Mouse (Mus musculus): ENCODE results near the gene Slc46a1. TPM values are rescaled to one million over a fixed set of nuclear protein-coding genes. Genes with fewer than 3 reads are reported as not detected.
A peak's percentile ranks its signal among the peaks of the same experiment; 100 is the strongest.

The Slc46a1 gene
- polyA plus RNA-seq, 1 experiment = 93.2 TPM

DNA sequence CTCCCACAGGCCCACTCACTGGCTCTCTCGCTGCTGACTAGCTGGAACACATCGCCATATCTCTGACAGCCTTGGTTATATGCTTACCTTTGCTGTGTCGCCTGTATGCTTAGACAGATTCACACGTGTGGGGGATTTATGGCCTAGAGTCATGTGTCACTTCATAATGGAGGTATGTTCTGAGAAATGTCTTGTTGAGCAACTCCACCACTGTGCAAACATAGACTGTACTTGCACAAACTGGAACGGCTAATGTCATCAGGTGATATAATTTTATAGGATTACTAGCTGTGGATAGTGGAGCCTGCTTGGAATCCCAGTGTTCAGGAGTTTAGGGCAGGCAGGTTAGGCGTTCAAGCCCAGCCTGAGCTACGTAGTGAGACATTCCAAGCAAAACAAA lies 28.3 kb upstream of the Slc46a1 start:
- Histone ChIP-seq H3K27me3 (replicated peaks; ENCODE audit: control insufficient read depth, insufficient read depth, low read length) (no peaks in the 10 kb centered on the region), H3K36me3 (ENCODE audit: control insufficient read depth, insufficient read depth, low read length) (no peaks in the 10 kb centered on the region), H3K27ac (ENCODE audit: insufficient read depth, low read depth, low read length) (no peak overlapping the region), H3K4me3 (ENCODE audit: insufficient read depth, low read depth, low read length) (no peak overlapping the region), H3K4me1 (ENCODE audit: control insufficient read depth, insufficient read depth, low read length) (no peaks in the 10 kb centered on the region)
- 90% methylated on average over 7 of the region's 7 CpGs for WGBS
- no peak for DNase-seq
- TF ChIP-seq POLR2A (IDR thresholded peaks at IDR 0.05; ENCODE audit: low read depth, low read length) (no peak), CTCF (conservative IDR thresholded peaks at IDR 0.05; ENCODE audit: insufficient read depth, insufficient read length, low read depth, low read length) (no peak)

DNA sequence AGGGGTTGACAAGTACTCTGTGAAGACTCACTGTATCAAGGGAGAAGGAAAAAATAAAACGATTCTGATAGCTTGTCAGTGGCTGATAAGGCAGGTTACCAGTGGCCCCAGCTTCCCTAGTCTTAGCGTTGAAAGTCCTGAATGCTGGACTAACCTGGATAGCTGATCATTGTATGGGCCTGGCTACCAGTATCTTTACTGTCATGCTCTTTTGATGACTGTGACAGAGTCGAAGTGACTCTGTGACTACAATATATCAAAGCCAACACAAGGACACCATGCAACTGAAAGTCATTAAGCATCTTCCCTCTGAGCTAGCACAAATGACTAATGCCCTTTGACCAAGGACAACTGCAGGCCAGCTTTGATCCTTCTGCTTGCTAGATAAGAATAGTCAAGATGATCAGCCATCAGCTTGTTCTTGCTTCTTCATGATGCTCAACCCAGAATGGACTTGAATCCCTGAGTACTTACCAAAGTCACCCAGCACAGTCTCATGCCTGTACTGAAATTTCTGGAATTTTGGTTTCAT lies 27.0 kb upstream of the Slc46a1 start:
- no peaks in the 10 kb centered on the region for H3K36me3 ChIP-seq (ENCODE audit: control insufficient read depth, insufficient read depth, low read length)
- no peak overlapping the region for H3K27ac ChIP-seq (ENCODE audit: insufficient read depth, low read depth, low read length)
- H3K4me1 ChIP-seq (ENCODE audit: control insufficient read depth, insufficient read depth, low read length) = no peaks in the 10 kb centered on the region
- no peak overlapping the region for H3K4me3 ChIP-seq (ENCODE audit: insufficient read depth, low read depth, low read length)
- 79% methylated on average over 3 of the region's 3 CpGs for WGBS
- no peak for DNase-seq
- no peaks in the 10 kb centered on the region for H3K27me3 ChIP-seq (replicated peaks; ENCODE audit: control insufficient read depth, insufficient read depth, low read length)
- TF ChIP-seq POLR2A (IDR thresholded peaks at IDR 0.05; ENCODE audit: low read depth, low read length) = no peak

GRCm38 (mm10) chr11:78443115-78443514 lies 22.4 kb upstream of the Slc46a1 start:
- H3K27me3 ChIP-seq (replicated peaks; ENCODE audit: control insufficient read depth, insufficient read depth, low read length) = no peaks in the 10 kb centered on the region
- H3K27ac ChIP-seq (ENCODE audit: insufficient read depth, low read depth, low read length) = no peak overlapping the region
- no peak overlapping the region for H3K4me3 ChIP-seq (ENCODE audit: insufficient read depth, low read depth, low read length)
- TF ChIP-seq POLR2A (IDR thresholded peaks at IDR 0.05; ENCODE audit: low read depth, low read length) (no peak), CTCF (conservative IDR thresholded peaks at IDR 0.05; ENCODE audit: insufficient read depth, insufficient read length, low read depth, low read length) (no peak)
- WGBS = 86% methylated on average over 5 of the region's 5 CpGs
- DNase-seq = no peak
- H3K36me3 ChIP-seq (ENCODE audit: control insufficient read depth, insufficient read depth, low read length) = no peaks in the 10 kb centered on the region
- no peaks in the 10 kb centered on the region for H3K4me1 ChIP-seq (ENCODE audit: control insufficient read depth, insufficient read depth, low read length)

GRCm38 (mm10) chr11:78447168-78447567 lies 18.3 kb upstream of the Slc46a1 start:
- WGBS = 87% methylated on average over 3 of the region's 3 CpGs
- DNase-seq = no peak
- no peak overlapping the region for H3K4me3 ChIP-seq (ENCODE audit: insufficient read depth, low read depth, low read length)
- no peaks in the 10 kb centered on the region for H3K4me1 ChIP-seq (ENCODE audit: control insufficient read depth, insufficient read depth, low read length)
- H3K36me3 ChIP-seq (ENCODE audit: control insufficient read depth, insufficient read depth, low read length) = no peaks in the 10 kb centered on the region
- H3K27me3 ChIP-seq (replicated peaks; ENCODE audit: control insufficient read depth, insufficient read depth, low read length) = no peaks in the 10 kb centered on the region
- TF ChIP-seq POLR2A (IDR thresholded peaks at IDR 0.05; ENCODE audit: low read depth, low read length) = no peak
- TF ChIP-seq CTCF (conservative IDR thresholded peaks at IDR 0.05; ENCODE audit: insufficient read depth, insufficient read length, low read depth, low read length) = no peak
- no peak overlapping the region for H3K27ac ChIP-seq (ENCODE audit: insufficient read depth, low read depth, low read length)

DNA sequence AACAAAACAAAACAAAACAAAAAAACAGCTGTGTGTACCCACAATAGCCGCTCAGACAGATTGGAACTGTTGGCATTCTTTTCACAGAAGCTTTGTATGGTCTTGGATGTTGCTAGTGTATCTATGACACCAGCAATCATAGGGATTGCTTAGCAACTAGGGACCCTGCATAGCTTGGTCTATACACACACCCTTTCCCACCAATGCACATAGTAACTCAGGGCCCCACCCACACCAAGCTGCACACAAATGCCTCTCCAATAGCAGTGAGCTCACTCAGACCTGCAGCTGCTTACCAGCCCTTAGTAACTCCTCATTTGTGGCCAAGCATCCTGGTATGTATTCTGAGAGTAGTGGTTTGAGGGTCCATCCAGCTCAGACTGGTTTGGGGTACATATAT lies 17.3 kb upstream of the Slc46a1 start:
- Histone ChIP-seq H3K36me3 (ENCODE audit: control insufficient read depth, insufficient read depth, low read length) (no peaks in the 10 kb centered on the region), H3K27ac (ENCODE audit: insufficient read depth, low read depth, low read length) (no peak overlapping the region), H3K4me1 (ENCODE audit: control insufficient read depth, insufficient read depth, low read length) (no peaks in the 10 kb centered on the region), H3K4me3 (ENCODE audit: insufficient read depth, low read depth, low read length) (no peak overlapping the region), H3K27me3 (replicated peaks; ENCODE audit: control insufficient read depth, insufficient read depth, low read length) (no peaks in the 10 kb centered on the region)
- 91% methylated on average over 1 of the region's 1 CpGs for WGBS
- DNase-seq = no peak
- no peak for TF ChIP-seq CTCF (conservative IDR thresholded peaks at IDR 0.05; ENCODE audit: insufficient read depth, insufficient read length, low read depth, low read length)
- TF ChIP-seq POLR2A (IDR thresholded peaks at IDR 0.05; ENCODE audit: low read depth, low read length) = no peak

GRCm38 (mm10) chr11:78450337-78450736 lies 15.2 kb upstream of the Slc46a1 start:
- no peak for DNase-seq
- WGBS = 32% methylated on average over 2 of the region's 2 CpGs
- H3K27ac ChIP-seq (ENCODE audit: insufficient read depth, low read depth, low read length) = no peak overlapping the region
- no peak overlapping the region for H3K4me3 ChIP-seq (ENCODE audit: insufficient read depth, low read depth, low read length)
- no peaks in the 10 kb centered on the region for H3K4me1 ChIP-seq (ENCODE audit: control insufficient read depth, insufficient read depth, low read length)
- no peaks in the 10 kb centered on the region for H3K36me3 ChIP-seq (ENCODE audit: control insufficient read depth, insufficient read depth, low read length)
- TF ChIP-seq POLR2A (IDR thresholded peaks at IDR 0.05; ENCODE audit: low read depth, low read length) (no peak), CTCF (conservative IDR thresholded peaks at IDR 0.05; ENCODE audit: insufficient read depth, insufficient read length, low read depth, low read length) (no peak)
- H3K27me3 ChIP-seq (replicated peaks; ENCODE audit: control insufficient read depth, insufficient read depth, low read length) = no peaks in the 10 kb centered on the region

DNA sequence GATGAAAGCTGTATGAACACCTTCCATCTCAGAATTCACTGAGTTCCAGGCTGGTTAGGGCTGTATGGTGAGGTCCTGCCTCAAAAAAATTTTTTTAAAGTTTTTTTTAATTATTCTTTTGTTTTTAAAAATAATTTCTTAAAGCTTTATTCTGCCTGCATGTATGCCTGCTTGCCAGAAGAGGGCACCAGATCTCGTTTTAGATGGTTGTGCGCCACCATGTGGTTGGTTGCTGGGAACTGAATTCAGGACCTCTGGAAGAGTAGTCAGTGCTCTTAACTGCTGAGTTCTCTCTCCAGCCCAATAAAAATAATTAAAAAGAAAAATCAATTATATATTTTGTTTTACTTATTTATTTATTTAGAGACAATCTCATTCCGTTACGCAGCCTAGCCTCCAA lies 11.8 kb upstream of the Slc46a1 start:
- WGBS = 21% methylated on average over 4 of the region's 4 CpGs
- DNase-seq = peak; percentile 68
- H3K27me3 ChIP-seq (replicated peaks; ENCODE audit: control insufficient read depth, insufficient read depth, low read length) = no peaks in the 10 kb centered on the region

DNA sequence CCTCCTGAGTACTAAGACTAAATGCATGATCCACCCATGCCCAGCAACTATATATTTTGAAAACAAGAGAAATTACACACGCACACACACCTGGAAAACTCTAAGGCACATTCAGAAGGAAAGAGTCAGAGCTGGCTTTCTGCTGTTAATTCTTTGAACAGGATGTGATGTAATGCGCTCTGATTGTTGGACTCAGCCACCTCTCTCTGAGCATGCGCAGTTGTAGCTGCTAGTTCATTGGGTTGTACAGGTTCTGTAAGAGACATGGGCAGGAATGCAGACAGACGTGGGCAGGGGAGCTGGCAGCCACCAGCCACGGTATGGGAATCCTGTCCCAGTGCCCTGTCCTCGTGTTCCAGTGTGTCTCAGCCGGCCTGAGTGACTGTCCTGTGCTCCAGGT lies 11.2 kb upstream of the Slc46a1 start:
- TF ChIP-seq CTCF (conservative IDR thresholded peaks at IDR 0.05; ENCODE audit: insufficient read depth, insufficient read length, low read depth, low read length) = no peak
- no peak for TF ChIP-seq POLR2A (IDR thresholded peaks at IDR 0.05; ENCODE audit: low read depth, low read length)
- Histone ChIP-seq H3K4me3 (ENCODE audit: insufficient read depth, low read depth, low read length) (no peak overlapping the region), H3K27me3 (replicated peaks; ENCODE audit: control insufficient read depth, insufficient read depth, low read length) (no peaks in the 10 kb centered on the region), H3K36me3 (ENCODE audit: control insufficient read depth, insufficient read depth, low read length) (no peaks in the 10 kb centered on the region), H3K27ac (ENCODE audit: insufficient read depth, low read depth, low read length) (no peak overlapping the region), H3K4me1 (ENCODE audit: control insufficient read depth, insufficient read depth, low read length) (no peaks in the 10 kb centered on the region)
- WGBS = 68% methylated on average over 7 of the region's 7 CpGs
- no peak for DNase-seq

More for the DNA sequence above, 11.8 kb upstream of the Slc46a1 start:
- no peaks in the 10 kb centered on the region for H3K4me1 ChIP-seq (ENCODE audit: control insufficient read depth, insufficient read depth, low read length)
- peak; percentile 85 for TF ChIP-seq CTCF (conservative IDR thresholded peaks at IDR 0.05; ENCODE audit: insufficient read depth, insufficient read length, low read depth, low read length)
- TF ChIP-seq POLR2A (IDR thresholded peaks at IDR 0.05; ENCODE audit: low read depth, low read length) = no peak
- H3K36me3 ChIP-seq (ENCODE audit: control insufficient read depth, insufficient read depth, low read length) = no peaks in the 10 kb centered on the region
- H3K27ac ChIP-seq (ENCODE audit: insufficient read depth, low read depth, low read length) = no peak overlapping the region
- no peak overlapping the region for H3K4me3 ChIP-seq (ENCODE audit: insufficient read depth, low read depth, low read length)

All from kidney, adult 2 months (tissue).